Mouse (Mus musculus): Measurements from ENCODE around the gene Tmem258.

DNA sequence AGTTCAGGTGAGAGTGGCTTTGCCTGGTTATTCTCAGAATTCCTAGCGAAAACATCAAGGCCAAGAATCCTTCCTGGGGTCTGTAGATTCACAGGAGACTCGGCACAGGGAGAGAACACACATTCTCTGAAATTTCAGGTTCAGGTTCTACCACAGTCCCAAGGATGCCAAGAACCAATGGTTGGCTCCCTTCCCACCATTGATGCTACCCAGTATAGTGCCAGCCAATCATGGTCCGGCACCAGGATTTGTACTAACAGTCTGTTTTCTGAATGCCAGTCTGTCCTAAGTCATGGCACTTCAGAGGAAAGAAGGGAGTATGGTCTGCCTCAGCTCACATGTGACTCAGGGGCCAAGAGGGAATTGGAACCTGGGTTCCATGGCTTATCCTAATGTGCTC lies 17.9 kb upstream of the Tmem258 start:
- no peak for TF ChIP-seq POLR2A (IDR thresholded peaks at IDR 0.05; ENCODE audit: borderline replicate concordance, low read depth, low read length)
- no peak for TF ChIP-seq CTCF (IDR thresholded peaks at IDR 0.05; ENCODE audit: low read depth, low read length)

Measured in bone marrow macrophage, adult 2 months (primary cell).